Mouse (Mus musculus) layer of hippocampus, adult 2 months (tissue): ENCODE measurements around the gene Obox6. TPM values are rescaled to one million over a fixed set of nuclear protein-coding genes. Genes with fewer than 3 reads are reported as not detected.

Experiments
- DNase-seq, 2 experiments: peaks; one replicate each; pipeline ENCODE4 v3.0.0; 2022; ENCODE audit warnings: low spot score in 2 of 2
- H3K27ac ChIP-seq: fragments of 200-600 bp; 2 replicates; pipeline ENCODE4 v1.8.1; 2022
- H3K4me3 ChIP-seq: fragments of 200-600 bp; 2 replicates; pipeline ENCODE4 v1.8.1; 2022; ENCODE audit warnings: mild to moderate bottlenecking
- CTCF ChIP-seq: fragments of 200-600 bp; conservative IDR thresholded peaks from 2 replicates; pipeline ENCODE4 v1.8.1; 2022; ENCODE audit warnings: antibody characterized with exemption, mild to moderate bottlenecking, moderate library complexity
- long read RNA-seq, 2 experiments: library from polyadenylated mRNA; stranded (forward); transcript quantifications; one replicate each; pipeline ENCODE4 v2.0.0; 2021; ENCODE audit warnings: borderline mapping rate in 2 of 2
- total RNA-seq, 2 experiments: library from RNA; stranded (reverse); gene quantifications; 2 replicates each; pipeline ENCODE4 v1.2.3; 2021

Obox6 gene
- total RNA-seq: not detected
- long read RNA-seq, experiment 1: 0 reads
- long read RNA-seq, experiment 2: 0 reads

DNA sequence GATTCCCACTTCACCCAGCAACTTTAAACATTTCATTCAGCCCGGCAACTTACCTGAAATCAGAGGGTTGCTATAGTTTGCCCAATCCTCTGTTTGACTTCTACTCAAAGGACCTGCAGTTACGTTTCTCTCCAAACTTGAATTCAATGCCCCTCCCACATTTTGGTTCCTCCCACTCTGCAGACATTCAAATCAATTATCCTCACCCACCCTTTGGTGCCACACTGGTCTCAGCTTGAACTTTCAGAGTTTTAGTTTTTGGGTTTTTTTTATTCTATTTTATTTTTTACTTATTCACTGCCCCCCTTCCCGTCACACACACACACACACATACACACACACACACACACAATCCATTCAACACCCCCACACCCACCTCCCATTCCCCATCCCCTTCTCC is at the start of gene Obox6:
TSS of gene Obox6 (minus strand) at position 101 of the 400 bp plus-strand sequence.
- TF ChIP-seq CTCF: no peak
- no peak within 1 kb of the TSS for H3K27ac ChIP-seq
- DNase-seq: no peak
- no peak within 1 kb of the TSS for H3K4me3 ChIP-seq

DNA sequence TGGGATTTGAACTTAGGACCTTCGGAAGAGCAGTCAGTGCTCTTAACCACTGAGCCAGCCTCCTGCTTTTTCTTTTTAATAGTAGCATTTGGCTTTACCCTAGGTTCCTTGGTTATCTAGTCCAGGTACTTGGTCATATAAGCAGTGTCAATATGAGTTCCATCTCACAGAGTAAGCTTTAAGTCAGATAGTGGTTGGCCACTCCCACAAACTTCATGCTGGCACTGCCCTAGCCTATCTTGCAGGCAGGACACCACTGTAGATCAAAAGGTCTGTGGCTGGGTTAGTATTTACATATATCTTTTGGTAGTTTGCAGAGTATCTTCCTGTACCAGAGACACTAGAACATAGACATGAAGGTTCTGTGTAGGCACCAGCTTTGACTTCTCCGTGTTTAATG is 44.6 kb upstream of the Obox6 start:
- DNase-seq: no peak
- no peak for TF ChIP-seq CTCF
- Histone ChIP-seq H3K27ac (no peak overlapping the region), H3K4me3 (no peak overlapping the region)

- DNase-seq: no peak
- Histone ChIP-seq H3K4me3 (no peak within 1 kb of the TSS), H3K27ac (no peak within 1 kb of the TSS)
- TF ChIP-seq CTCF: no peak
Measured at GRCm38 (mm10) chr7:15882317-15882716, 42.8 kb upstream of the Obox6 start, which contains the start of gene Crxos. TSS of gene Crxos (plus strand) at chr7:15882617.

- DNase-seq: no peak
- no peak for TF ChIP-seq CTCF
- Histone ChIP-seq H3K27ac (no peak overlapping the region), H3K4me3 (no peak overlapping the region)
Measured at GRCm38 (mm10) chr7:15881831-15882230, 42.4 kb upstream of the Obox6 start.

DNA sequence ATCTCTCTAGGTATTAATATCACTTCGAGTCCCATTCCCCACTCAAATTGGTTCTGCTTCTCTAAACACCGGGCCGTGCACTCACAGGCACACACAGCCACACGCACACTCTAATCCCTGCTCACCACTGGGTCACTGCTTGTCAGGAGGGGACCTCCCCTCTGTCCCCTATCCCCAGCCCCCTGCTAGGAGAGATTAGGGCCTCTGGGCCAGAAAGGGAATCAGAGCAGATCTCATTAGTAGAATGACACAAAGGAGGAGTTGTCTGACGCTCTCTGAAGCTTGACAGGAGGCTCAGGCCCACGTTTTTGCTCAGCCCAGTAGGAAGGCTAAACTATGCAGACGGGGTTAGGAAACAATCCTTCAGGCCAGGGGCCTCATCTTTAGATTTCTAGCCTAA is 41.9 kb upstream of the Obox6 start:
- Histone ChIP-seq H3K27ac (no peak overlapping the region), H3K4me3 (no peak overlapping the region)
- no peak for DNase-seq
- TF ChIP-seq CTCF: no peak

DNA sequence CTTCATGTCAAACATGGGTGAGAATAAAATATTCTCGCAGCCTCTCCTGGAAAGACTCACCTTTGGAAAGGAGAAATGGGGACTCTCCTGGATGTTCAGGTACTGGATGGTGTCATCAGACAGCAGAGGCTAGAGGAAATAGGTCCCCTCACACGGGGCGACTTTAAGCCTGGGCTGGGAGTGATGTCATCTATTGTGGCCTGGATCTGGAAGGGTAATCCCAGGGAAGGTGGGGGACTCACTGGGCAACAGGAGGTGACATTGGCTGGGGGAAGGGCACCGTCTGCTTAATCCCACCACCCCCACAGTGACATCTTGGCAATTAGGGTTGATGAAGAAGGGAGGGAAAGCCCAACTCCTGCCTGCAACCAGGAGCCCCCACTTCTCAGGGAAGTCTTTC is 40.3 kb upstream of the Obox6 start, which contains the start of gene Crx:
TSS of gene Crx (minus strand) at position 213 of the 400 bp plus-strand sequence.
- no peak for DNase-seq
- no peak for TF ChIP-seq CTCF
- Histone ChIP-seq H3K27ac (no peak within 1 kb of the TSS), H3K4me3 (no peak within 1 kb of the TSS)

DNA sequence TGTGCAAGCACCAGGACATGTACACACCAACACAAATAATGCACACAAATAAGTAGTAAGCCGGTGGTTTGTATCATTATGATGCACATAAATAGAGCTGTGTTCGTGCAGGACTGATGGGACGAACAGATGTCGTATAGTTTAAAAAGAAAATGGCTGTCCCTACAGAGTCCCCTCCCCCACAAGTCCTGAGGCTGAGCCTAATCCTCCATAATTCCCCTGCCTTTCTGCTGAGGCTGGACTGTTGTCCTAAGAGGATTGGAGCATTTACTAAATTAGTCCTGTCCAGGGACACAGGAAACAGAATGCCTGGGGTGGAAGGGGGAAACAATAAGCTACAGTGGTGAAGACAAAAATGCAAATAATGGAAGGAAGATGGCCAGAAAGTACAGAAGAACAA is 24.6 kb upstream of the Obox6 start:
- Histone ChIP-seq H3K4me3 (no peak overlapping the region), H3K27ac (no peak overlapping the region)
- TF ChIP-seq CTCF: no peak
- no peak for DNase-seq

DNA sequence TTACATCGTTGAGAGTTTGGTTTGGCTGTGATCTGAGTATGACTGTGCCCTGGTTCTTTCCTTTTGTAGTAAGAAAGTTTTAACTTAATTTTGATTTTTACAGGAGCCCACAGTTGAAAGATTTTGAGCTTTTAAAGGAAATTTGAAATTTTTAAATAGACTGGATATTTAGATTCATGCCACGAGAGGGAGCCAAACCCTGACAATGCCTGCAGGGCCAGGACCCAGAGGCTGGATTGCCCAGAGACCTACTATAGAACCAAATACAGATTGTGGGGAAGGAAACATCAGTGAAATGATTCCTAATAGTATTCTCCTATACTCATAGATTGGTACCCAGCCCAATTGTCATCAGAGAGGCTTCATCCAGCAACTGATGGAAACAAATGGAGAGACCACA is 20.2 kb upstream of the Obox6 start:
- H3K4me3 ChIP-seq: no peak overlapping the region
- H3K27ac ChIP-seq: no peak overlapping the region
- TF ChIP-seq CTCF: peak; percentile 69
- DNase-seq: peak in 1 of 2 experiments; percentile 9

Other genes starting within 250 kb of the Obox6 start
- not detected for gene Obox3, start 199.8 kb downstream of the Obox6 start, total RNA-seq
- not detected for gene Obox5, start 89.5 kb downstream of the Obox6 start, total RNA-seq
- not detected for gene Crx, start 40.3 kb upstream of the Obox6 start, total RNA-seq
- gene Crxos, start 42.9 kb upstream of the Obox6 start, total RNA-seq: not detected
- gene Selenow, start 82.7 kb upstream of the Obox6 start, total RNA-seq: 1,000 to 10,000 TPM; 1,462 to 1,494 TPM
- 100 to 1,000 TPM; 115 to 121 TPM for gene Nop53, start 106.4 kb upstream of the Obox6 start, total RNA-seq
- 1 to 10 TPM; 6.7 to 7.3 TPM for gene Ehd2, start 127.9 kb upstream of the Obox6 start, total RNA-seq
- gene Bicra, start 208.2 kb upstream of the Obox6 start, total RNA-seq: 10 to 100 TPM; 20.8 to 22.8 TPM
- 1 to 10 TPM in 1 of 2 experiments, under 1 TPM in 1; 0.59 to 1.1 TPM for gene Zfp541, start 222.1 kb upstream of the Obox6 start, total RNA-seq